Mouse (Mus musculus): ENCODE measurements around the gene Thpo.

DNA sequence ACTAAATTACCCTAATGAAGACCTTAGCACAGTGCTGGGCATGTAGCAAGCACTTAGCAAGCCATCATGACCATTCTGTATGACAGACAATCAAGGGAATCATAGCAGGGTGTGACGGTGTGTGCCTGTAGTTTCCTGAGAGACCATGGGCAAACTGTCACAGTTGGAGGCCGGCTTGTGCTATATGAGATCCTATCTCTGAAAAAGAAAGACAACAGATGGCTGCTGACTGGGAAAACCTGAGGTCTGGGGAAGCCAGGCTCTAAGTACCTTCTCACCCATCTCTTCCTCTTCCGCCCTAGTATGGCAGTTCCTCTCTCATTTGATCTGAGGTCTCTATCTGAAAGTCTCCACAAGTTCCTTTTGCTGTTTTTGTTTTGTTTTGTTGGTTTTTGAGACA lies 28.5 kb downstream of the Thpo start:
- no peak for TF ChIP-seq CTCF (IDR thresholded peaks at IDR 0.05; ENCODE audit: borderline replicate concordance, insufficient read depth, low read length)
- TF ChIP-seq POLR2A (IDR thresholded peaks at IDR 0.05; ENCODE audit: low read depth, low read length) = no peak
